Mouse (Mus musculus): ENCODE measurements at regions not wholly inside any gene's neighbourhood (a gene's known extent, or its start where the extent isn't known, plus 50 kb on each side); places are given as distances from the start of the nearest gene placed in this dataset.

GRCm38 (mm10) chr1:177608551-177609020 lies 121.0 kb upstream of the 1700016C15Rik start:
- Histone ChIP-seq H3K36me3 (no peaks in the 10 kb centered on the region), H3K4me1 (replicated peaks) (peaks cover 6% of the 10 kb centered on the region; the same call in 1 of the 2 replicates), H3K27ac (replicated peaks) (no peak overlapping the region), H3K4me3 (no peak overlapping the region), H3K9ac (no peak overlapping the region), H3K27me3 (no peaks in the 10 kb centered on the region), H3K4me2 (no peak overlapping the region), H3K9me3 (no peaks in the 10 kb centered on the region)
- WGBS: 85% methylated on average over 18 of the region's 18 CpGs
- ATAC-seq (ENCODE audit: low read depth): no peak

GRCm38 (mm10) chr1:177609226-177609625 lies 120.4 kb upstream of the 1700016C15Rik start:
- H3K4me1 ChIP-seq (replicated peaks): peaks cover 6% of the 10 kb centered on the region; the same call in 1 of the 2 replicates
- no peak overlapping the region for H3K4me2 ChIP-seq
- no peak overlapping the region for H3K4me3 ChIP-seq
- H3K9ac ChIP-seq: no peak overlapping the region
- H3K27me3 ChIP-seq: no peaks in the 10 kb centered on the region
- no peak overlapping the region for H3K27ac ChIP-seq (replicated peaks)
- no peak for ATAC-seq (ENCODE audit: low read depth)
- H3K36me3 ChIP-seq: no peaks in the 10 kb centered on the region
- WGBS: 71% methylated on average over 2 of the region's 2 CpGs
- no peaks in the 10 kb centered on the region for H3K9me3 ChIP-seq

GRCm38 (mm10) chr1:177609683-177610082 lies 119.9 kb upstream of the 1700016C15Rik start:
- H3K9ac ChIP-seq: no peak overlapping the region
- H3K27ac ChIP-seq (replicated peaks): no peak overlapping the region
- H3K9me3 ChIP-seq: no peaks in the 10 kb centered on the region
- H3K4me3 ChIP-seq: no peak overlapping the region
- no peaks in the 10 kb centered on the region for H3K27me3 ChIP-seq
- no peak overlapping the region for H3K4me2 ChIP-seq
- WGBS: 78% methylated on average over 5 of the region's 5 CpGs
- H3K4me1 ChIP-seq (replicated peaks): peaks cover 6% of the 10 kb centered on the region; the same call in 1 of the 2 replicates
- no peak for ATAC-seq (ENCODE audit: low read depth)
- no peaks in the 10 kb centered on the region for H3K36me3 ChIP-seq

- Histone ChIP-seq H3K4me3 (no peak overlapping the region), H3K27me3 (no peaks in the 10 kb centered on the region), H3K4me1 (replicated peaks) (peaks cover 6% of the 10 kb centered on the region; the same call in 1 of the 2 replicates), H3K9me3 (no peaks in the 10 kb centered on the region), H3K4me2 (no peak overlapping the region), H3K27ac (replicated peaks) (no peak overlapping the region), H3K9ac (no peak overlapping the region), H3K36me3 (no peaks in the 10 kb centered on the region)
- no peak for ATAC-seq (ENCODE audit: low read depth)
- 72% methylated on average over 2 of the region's 2 CpGs for WGBS
These were observed 119.5 kb upstream of the 1700016C15Rik start for GRCm38 (mm10) chr1:177610156-177610555.

GRCm38 (mm10) chr1:177612546-177612945 lies 117.1 kb upstream of the 1700016C15Rik start:
- Histone ChIP-seq H3K27me3 (no peaks in the 10 kb centered on the region), H3K4me2 (no peak overlapping the region), H3K9ac (no peak overlapping the region), H3K9me3 (no peaks in the 10 kb centered on the region), H3K4me3 (no peak overlapping the region), H3K4me1 (replicated peaks) (no peaks in the 10 kb centered on the region), H3K27ac (replicated peaks) (no peak overlapping the region), H3K36me3 (no peaks in the 10 kb centered on the region)
- 48% methylated on average over 7 of the region's 7 CpGs for WGBS
- no peak for ATAC-seq (ENCODE audit: low read depth)

- no peaks in the 10 kb centered on the region for H3K4me1 ChIP-seq (replicated peaks)
- H3K36me3 ChIP-seq: no peaks in the 10 kb centered on the region
- H3K9me3 ChIP-seq: no peaks in the 10 kb centered on the region
- no peak for ATAC-seq (ENCODE audit: low read depth)
- H3K4me3 ChIP-seq: no peak overlapping the region
- H3K27ac ChIP-seq (replicated peaks): no peak overlapping the region
- 95% methylated on average over 9 of the region's 9 CpGs for WGBS
- H3K9ac ChIP-seq: no peak overlapping the region
- H3K4me2 ChIP-seq: no peak overlapping the region
- no peaks in the 10 kb centered on the region for H3K27me3 ChIP-seq
These were observed 114.0 kb upstream of the 1700016C15Rik start for GRCm38 (mm10) chr1:177615609-177616008.

GRCm38 (mm10) chr1:177616335-177617239 lies 113.0 kb upstream of the 1700016C15Rik start:
- H3K36me3 ChIP-seq: no peaks in the 10 kb centered on the region
- H3K27me3 ChIP-seq: no peaks in the 10 kb centered on the region
- 81% methylated on average over 24 of the region's 24 CpGs for WGBS
- no peak overlapping the region for H3K4me2 ChIP-seq
- no peak overlapping the region for H3K4me3 ChIP-seq
- no peak for ATAC-seq (ENCODE audit: low read depth)
- no peak overlapping the region for H3K9ac ChIP-seq
- H3K4me1 ChIP-seq (replicated peaks): no peaks in the 10 kb centered on the region
- no peak overlapping the region for H3K27ac ChIP-seq (replicated peaks)
- H3K9me3 ChIP-seq: no peaks in the 10 kb centered on the region

GRCm38 (mm10) chr1:177620501-177621099 lies 109.0 kb upstream of the 1700016C15Rik start:
- no peak overlapping the region for H3K4me2 ChIP-seq
- H3K4me3 ChIP-seq: no peak overlapping the region
- H3K27ac ChIP-seq (replicated peaks): no peak overlapping the region
- H3K9ac ChIP-seq: no peak overlapping the region
- H3K36me3 ChIP-seq: no peaks in the 10 kb centered on the region
- no peaks in the 10 kb centered on the region for H3K27me3 ChIP-seq
- no peak for ATAC-seq (ENCODE audit: low read depth)
- no peaks in the 10 kb centered on the region for H3K9me3 ChIP-seq
- peaks cover 23% of the 10 kb centered on the region for H3K4me1 ChIP-seq (replicated peaks)
- WGBS: 88% methylated on average over 15 of the region's 15 CpGs

- no peak overlapping the region for H3K4me2 ChIP-seq
- no peak for ATAC-seq (ENCODE audit: low read depth)
- H3K27ac ChIP-seq (replicated peaks): no peak overlapping the region
- no peak overlapping the region for H3K4me3 ChIP-seq
- no peaks in the 10 kb centered on the region for H3K36me3 ChIP-seq
- no peak overlapping the region for H3K9ac ChIP-seq
- 56% methylated on average over 17 of the region's 17 CpGs for WGBS
- H3K27me3 ChIP-seq: no peaks in the 10 kb centered on the region
- peaks cover 23% of the 10 kb centered on the region for H3K4me1 ChIP-seq (replicated peaks)
- no peaks in the 10 kb centered on the region for H3K9me3 ChIP-seq
These were observed 107.6 kb upstream of the 1700016C15Rik start for GRCm38 (mm10) chr1:177621854-177622590.

GRCm38 (mm10) chr1:177623304-177623726 lies 106.3 kb upstream of the 1700016C15Rik start:
- Histone ChIP-seq H3K27me3 (no peaks in the 10 kb centered on the region), H3K9ac (no peak overlapping the region), H3K36me3 (no peaks in the 10 kb centered on the region), H3K4me2 (no peak overlapping the region), H3K27ac (replicated peaks) (0 out of 2 replicates have a peak overlapping the region, but pooled peaks have one; percentile 28), H3K4me1 (replicated peaks) (peaks cover 23% of the 10 kb centered on the region), H3K9me3 (no peaks in the 10 kb centered on the region), H3K4me3 (no peak overlapping the region)
- peak; percentile 53 for ATAC-seq (ENCODE audit: low read depth)
- 12% methylated on average over 6 of the region's 6 CpGs for WGBS

- H3K27me3 ChIP-seq: no peaks in the 10 kb centered on the region
- H3K27ac ChIP-seq (replicated peaks): no peak overlapping the region
- no peak overlapping the region for H3K4me2 ChIP-seq
- 73% methylated on average over 6 of the region's 6 CpGs for WGBS
- no peak overlapping the region for H3K4me3 ChIP-seq
- H3K9ac ChIP-seq: no peak overlapping the region
- no peak for ATAC-seq (ENCODE audit: low read depth)
- H3K4me1 ChIP-seq (replicated peaks): peaks cover 23% of the 10 kb centered on the region
- H3K36me3 ChIP-seq: no peaks in the 10 kb centered on the region
- no peaks in the 10 kb centered on the region for H3K9me3 ChIP-seq
These were observed 105.9 kb upstream of the 1700016C15Rik start for GRCm38 (mm10) chr1:177623735-177624134.

- Histone ChIP-seq H3K27me3 (no peaks in the 10 kb centered on the region), H3K9me3 (no peaks in the 10 kb centered on the region), H3K4me1 (replicated peaks) (peaks cover 22% of the 10 kb centered on the region), H3K27ac (replicated peaks) (no peak overlapping the region), H3K4me3 (no peak overlapping the region), H3K4me2 (no peak overlapping the region), H3K36me3 (no peaks in the 10 kb centered on the region), H3K9ac (no peak overlapping the region)
- no peak for ATAC-seq (ENCODE audit: low read depth)
- 97% methylated on average over 4 of the region's 4 CpGs for WGBS
These were observed 101.8 kb upstream of the 1700016C15Rik start for GRCm38 (mm10) chr1:177627814-177628213.

Data from neural tube, embryonic 13.5 days (tissue).